Mouse (Mus musculus): ENCODE measurements around the gene Bola3. TPM values are rescaled to one million over a fixed set of nuclear protein-coding genes. Genes with fewer than 3 reads are reported as not detected.

Gene Bola3
- polyA plus RNA-seq, 1 experiment from 2014 or later = 162 TPM

DNA sequence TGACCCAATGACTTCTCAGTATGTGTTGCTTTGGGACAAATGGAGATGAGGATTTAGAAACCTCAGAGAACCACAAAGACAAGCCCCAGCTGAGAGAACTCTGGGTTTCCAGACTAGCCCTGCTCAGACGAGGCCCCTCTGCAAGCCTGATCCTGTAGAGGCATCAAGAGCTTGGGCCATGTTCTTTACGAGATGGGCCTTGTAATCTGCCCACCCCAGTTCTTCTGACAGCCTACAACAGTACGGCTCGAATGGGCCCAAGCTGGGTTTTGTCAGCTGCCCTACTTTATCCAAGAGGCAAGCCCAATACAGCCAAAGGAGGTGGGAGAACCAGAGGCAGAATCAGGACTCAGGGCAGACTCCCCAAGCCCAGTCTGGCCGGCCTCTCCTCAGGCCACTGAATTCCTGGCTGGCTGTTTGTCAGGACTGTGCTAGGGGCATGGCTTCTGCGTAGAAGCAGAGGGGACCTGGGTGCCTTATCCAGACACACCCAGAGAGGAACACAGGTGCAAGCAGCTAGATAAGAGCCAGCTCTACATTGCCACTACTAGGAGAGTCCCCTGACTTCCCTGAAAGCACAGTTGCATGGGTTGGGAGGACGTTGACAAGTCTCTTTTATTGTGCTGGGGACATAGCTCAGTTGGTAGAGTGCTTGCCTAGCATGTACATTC is 2.7 kb downstream of the Bola3 start:
- Histone ChIP-seq H3K4me3 (no peak overlapping the region), H3K27me3 (ENCODE audit: low read depth, poor library complexity, severe bottlenecking) (no peaks in the 10 kb centered on the region), H3K36me3 (peaks cover 57% of the 10 kb centered on the region), H3K4me1 (peaks cover 25% of the 10 kb centered on the region), H3K27ac (peak overlapping the region; percentile 36; the same call in 1 of the 2 replicates), H3K9me3 (replicated peaks) (no peaks in the 10 kb centered on the region)
- no peak for DNase-seq (ENCODE audit: low spot score)
- WGBS = 84% methylated on average over 7 of the region's 7 CpGs

DNA sequence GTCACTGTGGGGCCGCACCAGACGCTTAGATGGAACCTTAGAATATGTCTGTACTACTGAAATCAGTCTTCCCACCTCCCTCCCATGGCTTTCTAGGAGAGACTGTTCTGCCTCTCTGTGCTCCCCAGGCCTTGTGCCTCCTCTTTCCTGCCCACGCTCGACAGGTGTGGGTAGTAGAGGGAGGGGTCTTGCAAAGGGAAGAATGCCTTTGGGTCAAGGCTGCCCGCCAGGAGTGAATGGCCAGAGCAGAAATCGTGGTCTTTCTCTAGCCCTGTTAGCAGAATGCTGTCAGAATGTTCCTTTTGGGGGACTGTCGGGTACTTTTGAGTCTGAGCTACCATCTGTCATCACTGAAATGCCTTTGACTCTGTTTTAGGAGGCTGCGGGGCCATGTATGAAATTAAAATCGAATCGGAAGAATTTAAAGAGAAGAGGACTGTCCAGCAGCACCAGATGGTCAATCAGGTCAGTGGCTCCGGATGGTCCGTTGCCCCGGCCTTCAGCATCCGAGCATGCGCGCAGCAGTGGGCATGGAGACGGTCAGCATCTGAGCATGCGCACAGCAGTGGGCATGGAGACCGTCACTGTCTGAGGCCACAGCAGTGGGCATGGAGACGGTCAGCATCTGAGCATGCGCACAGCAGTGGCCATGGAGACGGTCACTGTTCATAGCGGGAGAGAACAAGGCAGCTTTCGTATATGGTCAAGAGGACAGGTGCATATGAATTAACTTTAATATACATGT is 3.9 kb downstream of the Bola3 start:
- no peak overlapping the region for H3K4me3 ChIP-seq
- no peak for DNase-seq (ENCODE audit: low spot score)
- 95% methylated on average over 24 of the region's 24 CpGs for WGBS
- H3K36me3 ChIP-seq = peaks cover 65% of the 10 kb centered on the region
- peaks cover 25% of the 10 kb centered on the region for H3K4me1 ChIP-seq
- H3K9me3 ChIP-seq (replicated peaks) = no peaks in the 10 kb centered on the region
- no peaks in the 10 kb centered on the region for H3K27me3 ChIP-seq (ENCODE audit: low read depth, poor library complexity, severe bottlenecking)
- no peak overlapping the region for H3K27ac ChIP-seq

DNA sequence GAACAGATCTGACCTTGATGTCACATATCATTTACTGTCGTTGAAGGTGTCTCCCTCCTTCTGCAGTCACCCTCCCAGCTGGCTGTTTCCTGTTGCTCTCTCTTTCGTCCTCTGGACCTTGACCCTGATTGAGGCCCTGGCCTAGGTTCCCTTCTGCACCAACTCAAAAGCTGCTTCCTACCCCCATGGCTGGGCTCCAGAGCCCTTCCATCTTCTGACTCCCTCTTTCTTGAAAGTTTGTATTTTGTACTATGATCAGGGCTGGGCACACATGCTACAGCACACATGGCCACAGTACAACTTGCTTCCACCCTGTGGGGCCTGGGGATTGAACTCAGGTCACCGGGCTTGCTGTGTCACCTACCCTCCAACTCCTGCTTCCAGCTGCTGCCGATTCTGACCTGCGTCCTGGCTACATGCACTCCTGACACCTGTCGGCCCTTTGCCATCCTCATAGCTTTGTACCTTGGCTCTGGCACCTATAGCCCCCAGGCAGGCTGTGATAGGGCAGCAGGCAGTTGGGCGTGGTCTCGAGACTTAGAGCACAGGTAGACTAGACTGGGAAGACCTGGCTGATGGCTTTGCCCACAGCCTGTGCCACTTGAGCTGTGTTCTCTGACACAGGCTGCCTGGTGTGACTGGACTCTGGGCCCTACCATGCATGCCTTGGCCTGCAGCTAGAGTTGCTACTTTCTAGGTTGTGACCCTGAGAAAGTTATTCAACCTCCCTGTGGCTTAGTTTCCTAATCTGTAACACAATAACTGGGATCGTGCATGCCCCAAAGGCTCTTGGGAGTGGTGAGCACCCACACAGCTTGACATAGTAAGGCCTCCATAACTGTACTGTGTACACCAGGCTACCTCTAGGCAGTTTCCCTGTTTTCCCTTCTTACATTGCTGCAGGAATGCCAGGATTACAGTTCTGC is 6.2 kb downstream of the Bola3 start:
- no peak overlapping the region for H3K27ac ChIP-seq
- H3K36me3 ChIP-seq = peaks cover 87% of the 10 kb centered on the region
- no peaks in the 10 kb centered on the region for H3K27me3 ChIP-seq (ENCODE audit: low read depth, poor library complexity, severe bottlenecking)
- no peak for DNase-seq (ENCODE audit: low spot score)
- 87% methylated on average over 9 of the region's 9 CpGs for WGBS
- no peak overlapping the region for H3K4me3 ChIP-seq
- peaks cover 8% of the 10 kb centered on the region for H3K4me1 ChIP-seq
- H3K9me3 ChIP-seq (replicated peaks) = no peaks in the 10 kb centered on the region

DNA sequence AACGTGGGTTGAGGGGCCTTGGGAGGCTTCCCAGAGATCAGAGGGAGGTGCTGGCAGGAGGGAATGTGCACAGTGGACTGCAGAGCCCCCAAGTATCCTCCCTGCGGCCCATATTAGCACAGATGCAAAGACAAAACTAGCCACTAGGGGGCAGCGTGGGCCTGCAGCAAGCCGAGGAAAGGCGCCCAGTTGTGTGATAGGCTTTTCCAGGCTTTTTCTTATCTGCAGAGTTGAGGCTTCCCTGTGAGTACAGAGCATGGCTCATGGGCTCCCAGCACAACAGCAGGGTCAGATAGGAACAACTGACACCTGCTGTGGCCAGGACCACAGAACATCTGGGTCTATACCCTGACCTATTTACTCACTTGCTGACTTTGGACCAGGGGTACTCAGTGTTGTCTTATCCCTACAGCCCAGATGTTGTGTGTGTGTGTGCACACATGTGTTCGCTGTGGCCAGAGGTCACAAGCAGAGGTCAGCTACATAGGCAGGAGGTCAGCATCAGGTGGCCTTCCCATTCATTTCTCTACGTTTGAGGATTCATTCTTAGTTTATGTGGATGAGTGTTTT is 7.7 kb downstream of the Bola3 start:
- Histone ChIP-seq H3K27me3 (ENCODE audit: low read depth, poor library complexity, severe bottlenecking) (no peaks in the 10 kb centered on the region), H3K4me1 (no peaks in the 10 kb centered on the region), H3K27ac (no peak overlapping the region), H3K9me3 (replicated peaks) (no peaks in the 10 kb centered on the region), H3K4me3 (no peak overlapping the region), H3K36me3 (peaks cover 94% of the 10 kb centered on the region)
- 25% methylated on average over 7 of the region's 7 CpGs for WGBS
- DNase-seq (ENCODE audit: low spot score) = peak; percentile 87

DNA sequence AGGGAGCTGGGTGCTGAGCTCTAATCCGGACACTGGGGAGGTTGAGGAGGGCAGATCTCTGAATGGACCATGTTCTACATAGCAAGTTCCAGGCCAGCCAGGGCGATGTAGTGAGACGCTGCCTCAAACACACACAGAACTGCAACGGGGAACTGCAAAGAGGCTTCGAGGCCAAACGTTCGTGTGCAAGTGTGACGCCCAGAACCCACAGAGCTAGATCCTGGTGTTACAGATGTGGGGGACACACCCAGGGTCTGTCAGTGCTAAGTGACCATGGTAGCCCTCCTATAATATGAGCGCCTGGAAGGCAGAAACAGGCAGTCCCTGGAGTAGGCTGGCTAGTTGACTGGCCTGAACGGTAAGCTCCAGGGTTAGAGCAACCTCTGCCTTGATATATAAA is 8.5 kb downstream of the Bola3 start:
- DNase-seq (ENCODE audit: low spot score) = no peak
- Histone ChIP-seq H3K4me1 (no peaks in the 10 kb centered on the region), H3K9me3 (replicated peaks) (no peaks in the 10 kb centered on the region), H3K27ac (no peak overlapping the region), H3K27me3 (ENCODE audit: low read depth, poor library complexity, severe bottlenecking) (no peaks in the 10 kb centered on the region), H3K36me3 (peaks cover 93% of the 10 kb centered on the region), H3K4me3 (no peak overlapping the region)
- 95% methylated on average over 10 of the region's 10 CpGs for WGBS

DNA sequence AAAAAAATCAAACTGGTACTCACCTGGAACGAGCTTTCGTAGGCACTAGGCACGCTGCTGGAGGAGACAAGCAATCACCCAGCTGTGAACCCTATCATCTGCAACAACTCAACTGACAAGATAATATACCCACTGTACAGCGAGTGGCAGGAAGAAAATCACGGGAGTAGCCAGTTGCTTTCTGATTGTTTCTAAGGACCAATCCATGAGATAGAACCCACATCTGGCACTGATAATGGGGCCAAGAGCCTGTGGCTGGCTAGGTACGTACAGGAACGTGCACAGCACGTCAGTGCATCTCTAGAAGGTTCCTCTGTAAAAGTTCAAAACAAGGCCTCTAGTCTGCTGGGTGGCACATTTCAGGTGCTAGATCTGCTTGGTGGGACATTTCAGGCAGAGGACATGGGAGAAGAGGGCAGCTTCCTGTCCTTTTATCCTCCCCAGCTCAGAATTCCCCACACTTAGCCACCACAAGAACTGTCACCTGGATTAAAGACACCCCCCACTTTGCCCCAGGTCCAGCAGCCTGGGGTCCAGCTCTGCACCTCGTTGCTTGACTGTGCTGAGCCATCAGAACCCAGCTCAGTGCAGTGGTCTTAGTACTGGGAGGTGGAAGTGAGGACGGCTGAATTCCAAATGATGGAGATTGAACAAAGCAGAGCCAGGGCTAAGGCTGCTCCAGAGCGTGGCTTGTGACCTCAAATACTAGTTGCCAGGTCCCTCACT is 12.7 kb downstream of the Bola3 start:
- no peak overlapping the region for H3K4me3 ChIP-seq
- DNase-seq (ENCODE audit: low spot score) = no peak
- no peaks in the 10 kb centered on the region for H3K9me3 ChIP-seq (replicated peaks)
- H3K27ac ChIP-seq = no peak overlapping the region
- peaks cover 86% of the 10 kb centered on the region for H3K36me3 ChIP-seq
- no peaks in the 10 kb centered on the region for H3K4me1 ChIP-seq
- no peaks in the 10 kb centered on the region for H3K27me3 ChIP-seq (ENCODE audit: low read depth, poor library complexity, severe bottlenecking)
- WGBS = 83% methylated on average over 11 of the region's 11 CpGs

DNA sequence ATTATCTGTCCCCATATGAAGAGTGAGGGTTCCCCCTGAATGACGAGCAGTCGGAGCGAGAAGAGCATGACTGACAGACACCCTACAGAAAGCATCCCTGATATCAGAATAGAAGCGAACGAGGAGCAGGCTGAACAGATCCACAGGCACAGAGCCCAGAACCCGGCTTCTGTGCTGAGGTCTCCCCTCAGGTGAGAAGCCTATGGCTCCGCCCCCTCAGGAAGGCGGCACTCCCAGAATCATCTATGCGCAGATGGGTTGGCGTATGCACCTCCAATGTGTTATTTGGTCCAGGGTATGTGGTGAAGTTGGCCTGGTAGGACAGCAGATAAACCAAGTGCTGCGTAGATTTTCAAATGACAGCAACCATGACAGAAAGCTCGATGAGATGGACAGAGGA is 14.1 kb downstream of the Bola3 start:
- Histone ChIP-seq H3K27ac (no peak overlapping the region), H3K27me3 (ENCODE audit: low read depth, poor library complexity, severe bottlenecking) (no peaks in the 10 kb centered on the region), H3K9me3 (replicated peaks) (no peaks in the 10 kb centered on the region), H3K36me3 (peaks cover 87% of the 10 kb centered on the region), H3K4me3 (no peak overlapping the region), H3K4me1 (no peaks in the 10 kb centered on the region)
- DNase-seq (ENCODE audit: low spot score) = no peak
- WGBS = 90% methylated on average over 12 of the region's 12 CpGs

DNA sequence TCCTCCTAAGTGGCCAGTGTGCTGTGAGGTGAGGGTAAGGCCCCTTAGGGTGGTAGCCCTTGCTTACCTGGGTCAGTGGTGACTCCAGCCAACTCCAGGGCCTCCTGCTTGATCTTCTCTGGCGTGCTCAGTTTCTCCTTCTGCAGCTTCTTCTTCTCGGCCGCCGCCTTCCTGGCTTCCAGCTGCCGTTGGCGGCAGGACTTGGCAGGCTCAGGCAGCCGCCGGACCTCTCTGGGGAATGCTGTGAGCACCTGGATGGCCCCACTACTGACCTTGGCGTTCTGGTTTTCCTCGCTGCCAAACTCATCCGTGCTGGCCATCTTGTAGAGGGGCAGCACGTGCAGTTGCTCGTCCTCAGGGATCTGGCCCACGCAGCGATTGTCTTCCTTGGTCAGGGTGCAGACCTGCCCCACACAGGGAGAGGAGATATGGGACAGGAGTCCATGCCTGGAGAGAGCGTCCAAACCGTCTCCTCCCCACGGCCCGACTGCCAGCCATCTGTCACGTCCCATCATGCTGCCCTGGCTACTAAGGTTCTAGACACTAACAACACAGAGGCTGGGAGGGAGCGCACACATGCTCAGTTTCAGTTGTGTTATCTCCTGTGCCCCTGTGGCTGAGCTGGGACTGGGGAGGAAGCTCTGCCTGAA is 21.5 kb downstream of the Bola3 start:
- Histone ChIP-seq H3K36me3 (peaks cover 98% of the 10 kb centered on the region), H3K4me3 (no peak overlapping the region), H3K9me3 (replicated peaks) (no peaks in the 10 kb centered on the region), H3K27me3 (ENCODE audit: low read depth, poor library complexity, severe bottlenecking) (no peaks in the 10 kb centered on the region), H3K4me1 (no peaks in the 10 kb centered on the region), H3K27ac (no peak overlapping the region)
- 94% methylated on average over 21 of the region's 21 CpGs for WGBS
- no peak for DNase-seq (ENCODE audit: low spot score)

DNA sequence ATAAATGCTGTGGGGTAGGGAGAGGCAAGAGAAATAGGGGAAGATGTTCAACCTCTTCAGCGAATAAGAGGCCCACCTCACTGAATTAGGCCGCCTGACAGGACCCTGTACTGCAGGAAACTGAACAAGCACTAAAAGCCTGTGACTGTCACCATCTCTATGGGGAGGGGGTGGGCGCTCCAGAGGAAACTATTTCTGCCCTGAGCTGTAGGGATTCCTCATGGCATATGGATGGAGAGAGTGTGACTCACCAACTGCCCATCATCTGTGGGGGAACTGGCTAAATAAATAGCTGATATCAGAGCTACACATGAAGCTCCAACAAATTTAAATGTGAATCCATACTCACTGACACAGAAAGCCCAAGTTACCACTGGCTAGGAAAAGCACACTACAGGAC is 22.4 kb downstream of the Bola3 start:
- Histone ChIP-seq H3K4me3 (no peak overlapping the region), H3K9me3 (replicated peaks) (no peaks in the 10 kb centered on the region), H3K36me3 (peaks cover 100% of the 10 kb centered on the region), H3K27me3 (ENCODE audit: low read depth, poor library complexity, severe bottlenecking) (no peaks in the 10 kb centered on the region), H3K4me1 (no peaks in the 10 kb centered on the region), H3K27ac (no peak overlapping the region)
- 95% methylated on average over 3 of the region's 3 CpGs for WGBS
- no peak for DNase-seq (ENCODE audit: low spot score)

DNA sequence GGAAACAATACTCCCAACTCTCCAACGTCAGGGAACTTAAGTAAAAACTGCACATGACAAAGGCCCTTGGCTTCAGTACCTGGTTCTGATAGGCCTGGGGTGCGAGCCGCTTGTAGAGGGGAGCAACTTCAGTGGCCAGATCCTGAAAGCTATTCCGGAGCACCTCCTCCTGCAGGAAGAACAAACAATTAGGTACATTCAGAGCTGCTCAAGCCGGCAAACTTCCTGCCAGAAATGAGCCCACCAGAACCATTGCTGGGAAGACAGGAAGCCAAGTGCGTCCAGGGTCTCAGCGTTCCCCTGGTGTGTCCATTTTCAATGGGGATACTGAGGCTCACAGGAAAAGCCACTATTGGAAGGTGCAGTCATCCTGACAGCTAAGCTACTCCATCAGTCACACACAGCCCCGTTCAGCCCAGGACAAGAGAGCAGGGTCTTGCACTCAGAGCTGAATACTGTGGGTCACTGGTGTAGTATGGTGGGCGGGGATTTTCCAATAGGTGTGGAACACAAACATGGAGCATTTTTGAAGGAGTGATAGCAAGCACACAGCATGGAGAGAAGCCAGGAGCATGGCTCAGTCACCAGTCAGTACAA is 24.9 kb downstream of the Bola3 start:
- DNase-seq (ENCODE audit: low spot score) = no peak
- Histone ChIP-seq H3K36me3 (peaks cover 100% of the 10 kb centered on the region), H3K4me3 (no peak overlapping the region), H3K4me1 (no peaks in the 10 kb centered on the region), H3K9me3 (replicated peaks) (no peaks in the 10 kb centered on the region), H3K27ac (no peak overlapping the region), H3K27me3 (ENCODE audit: low read depth, poor library complexity, severe bottlenecking) (no peaks in the 10 kb centered on the region)
- 89% methylated on average over 9 of the region's 9 CpGs for WGBS

DNA sequence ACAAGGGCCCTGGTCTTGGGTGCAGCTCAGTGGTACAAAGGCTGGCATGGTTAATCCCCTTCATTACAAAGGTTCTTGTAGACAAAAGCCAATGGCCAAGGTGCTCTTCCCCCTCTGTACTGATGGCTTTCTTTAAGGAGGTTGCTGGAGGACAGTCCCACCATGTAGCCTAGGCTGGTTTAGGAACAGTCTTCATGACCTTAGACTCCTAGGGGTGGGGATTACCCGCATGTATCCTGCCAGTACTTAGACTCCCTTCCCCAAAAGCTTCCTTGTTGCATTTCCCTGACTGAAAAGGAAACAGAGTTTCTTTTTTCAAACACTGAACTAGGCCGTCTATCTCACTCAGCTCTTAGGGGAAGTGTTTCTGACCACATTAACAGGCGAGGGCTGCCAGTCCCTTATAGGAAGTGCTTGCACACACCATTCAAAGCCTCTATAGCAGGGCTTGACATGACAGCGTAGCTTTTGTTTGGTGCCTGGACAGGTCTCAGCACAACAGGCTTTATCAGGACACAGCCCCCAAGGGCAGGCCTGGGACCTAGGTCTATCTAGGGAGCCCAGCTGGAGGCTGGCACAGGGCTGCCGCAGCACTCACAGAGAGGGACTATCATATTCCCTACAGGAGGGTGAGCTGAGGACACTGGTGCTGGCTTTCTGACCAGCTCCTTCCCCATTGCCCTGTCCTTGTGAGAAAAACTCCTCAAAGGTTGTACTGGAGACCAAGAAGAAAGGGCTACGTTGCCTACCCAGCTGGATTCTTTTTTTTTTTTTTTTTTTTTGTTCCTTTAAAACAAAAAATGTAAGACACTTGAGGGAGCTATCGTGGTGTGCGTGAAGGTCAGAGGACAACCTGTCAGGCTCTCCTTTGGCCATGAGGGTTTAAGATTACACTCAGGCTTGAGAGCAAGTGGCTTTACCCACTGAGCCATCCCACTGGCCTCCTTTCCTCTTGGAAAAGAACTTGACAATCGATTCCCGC is 32.9 kb downstream of the Bola3 start:
- no peaks in the 10 kb centered on the region for H3K9me3 ChIP-seq (replicated peaks)
- no peak for DNase-seq (ENCODE audit: low spot score)
- H3K27ac ChIP-seq = no peak overlapping the region
- H3K36me3 ChIP-seq = peaks cover 98% of the 10 kb centered on the region
- no peak overlapping the region for H3K4me3 ChIP-seq
- no peaks in the 10 kb centered on the region for H3K27me3 ChIP-seq (ENCODE audit: low read depth, poor library complexity, severe bottlenecking)
- H3K4me1 ChIP-seq = no peaks in the 10 kb centered on the region
- 93% methylated on average over 10 of the region's 10 CpGs for WGBS

All from limb, embryonic 10.5 days (tissue).